Mouse (Mus musculus) stomach, embryonic 15.5 days (tissue): Measurements from ENCODE around the gene Map1b. TPM values are rescaled to one million over a fixed set of nuclear protein-coding genes. Genes with fewer than 3 reads are reported as not detected.

Experiments used
- ATAC-seq: fragments of 200-750 bp; cut with Nextera tagmentation; 2 replicates; pipeline ENCODE4 v1.8.0; 2017; ENCODE audit warnings: low read depth, moderate number of reproducible peaks, moderate TSS enrichment; ENCODE audit not compliant: insufficient read depth, low FRiP score
- H3K27ac ChIP-seq: fragments of 300-500 bp; sonication (generic); 2 replicates; pipeline ENCODE4 v1.5.1; 2015; ENCODE audit warnings: mild to moderate bottlenecking, inconsistent platforms
- H3K27me3 ChIP-seq: fragments of 300-500 bp; sonication (generic); replicated peaks from 2 replicates; pipeline ENCODE4 v1.6.1; 2015; ENCODE audit warnings: inconsistent platforms
- H3K36me3 ChIP-seq: fragments of 300-500 bp; sonication (generic); 2 replicates; pipeline ENCODE4 v1.6.1; 2015; ENCODE audit warnings: inconsistent platforms
- H3K4me1 ChIP-seq: fragments of 300-500 bp; sonication (generic); 2 replicates; pipeline ENCODE4 v1.6.1; 2015; ENCODE audit warnings: inconsistent platforms
- H3K4me2 ChIP-seq: fragments of 300-500 bp; sonication (generic); 2 replicates; pipeline ENCODE4 v1.6.1; 2015; ENCODE audit warnings: mild to moderate bottlenecking, inconsistent platforms
- H3K4me3 ChIP-seq: fragments of 300-500 bp; sonication (generic); replicated peaks from 2 replicates; pipeline ENCODE4 v1.5.1; 2015; ENCODE audit warnings: inconsistent platforms
- H3K9ac ChIP-seq: fragments of 300-500 bp; sonication (generic); 2 replicates; pipeline ENCODE4 v1.6.1; 2015; ENCODE audit warnings: inconsistent platforms
- H3K9me3 ChIP-seq: fragments of 300-500 bp; sonication (generic); 2 replicates; pipeline ENCODE4 v1.6.1; 2016; ENCODE audit warnings: inconsistent platforms
- WGBS: fragments of 180-500 bp; shearing (Covaris S2); methylation state at CpG from one replicate; pipeline ENCODE4 v1.1.7; 2015; 5-methylcytosine and 5-hydroxymethylcytosine counted together
- polyA plus RNA-seq: library from polyadenylated mRNA; unstranded; fragments of >200 nt; fragmentation: Nextera tagmentation; extraction: Ambion mirVana; gene quantifications from 2 replicates; pipeline ENCODE4 v1.2.1, GENCODE M21; 2015

Map1b gene
- polyA plus RNA-seq, 1 experiment from 2014 or later: 131 TPM

- Histone ChIP-seq H3K27ac (no peak overlapping the region), H3K4me2 (no peak overlapping the region), H3K27me3 (no peaks in the 10 kb centered on the region), H3K9me3 (no peaks in the 10 kb centered on the region), H3K4me1 (0 out of 2 replicates have a peak, but pooled peaks cover 2% of the 10 kb centered on the region), H3K36me3 (no peaks in the 10 kb centered on the region), H3K9ac (no peak overlapping the region), H3K4me3 (no peak overlapping the region)
- no peak for ATAC-seq
- WGBS: 69% methylated on average over 12 of the region's 12 CpGs
These were observed 34.5 kb upstream of the Map1b start for GRCm38 (mm10) chr13:99550679-99551369.

DNA sequence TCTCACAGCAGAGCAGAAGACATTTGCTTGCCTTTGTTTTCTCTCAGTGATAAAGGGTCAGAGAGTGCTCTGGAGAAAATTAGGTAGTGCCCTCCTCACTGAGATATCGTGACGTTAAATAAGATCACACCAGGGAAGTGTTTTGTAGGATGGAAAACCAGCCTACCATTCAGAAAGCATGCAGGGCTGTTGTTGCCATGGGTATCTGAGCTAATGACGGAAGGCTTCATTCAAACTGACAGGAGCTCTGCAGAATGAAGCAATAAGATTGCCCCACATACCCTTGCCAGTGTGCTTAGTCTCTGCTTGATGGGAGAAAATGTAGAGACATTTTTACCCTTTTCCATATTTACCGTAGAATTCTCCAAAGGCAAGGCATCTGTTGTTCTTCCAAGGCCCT is 33.7 kb upstream of the Map1b start:
- H3K4me1 ChIP-seq: 0 out of 2 replicates have a peak, but pooled peaks cover 2% of the 10 kb centered on the region
- H3K27me3 ChIP-seq: no peaks in the 10 kb centered on the region
- no peak overlapping the region for H3K4me2 ChIP-seq
- 73% methylated on average over 4 of the region's 4 CpGs for WGBS
- no peak for ATAC-seq
- no peaks in the 10 kb centered on the region for H3K9me3 ChIP-seq
- H3K4me3 ChIP-seq: no peak overlapping the region
- H3K27ac ChIP-seq: no peak overlapping the region
- H3K36me3 ChIP-seq: no peaks in the 10 kb centered on the region
- H3K9ac ChIP-seq: no peak overlapping the region

GRCm38 (mm10) chr13:99549584-99549983 is 33.2 kb upstream of the Map1b start:
- Histone ChIP-seq H3K36me3 (no peaks in the 10 kb centered on the region), H3K9me3 (no peaks in the 10 kb centered on the region), H3K4me3 (no peak overlapping the region), H3K4me2 (no peak overlapping the region), H3K27me3 (no peaks in the 10 kb centered on the region), H3K9ac (no peak overlapping the region), H3K4me1 (0 out of 2 replicates have a peak, but pooled peaks cover 2% of the 10 kb centered on the region), H3K27ac (no peak overlapping the region)
- WGBS: 30% methylated on average over 9 of the region's 9 CpGs
- ATAC-seq: no peak

- no peak overlapping the region for H3K4me2 ChIP-seq
- H3K4me3 ChIP-seq: no peak overlapping the region
- 59% methylated on average over 5 of the region's 5 CpGs for WGBS
- H3K4me1 ChIP-seq: 0 out of 2 replicates have a peak, but pooled peaks cover 2% of the 10 kb centered on the region
- no peak overlapping the region for H3K27ac ChIP-seq
- H3K9me3 ChIP-seq: no peaks in the 10 kb centered on the region
- H3K9ac ChIP-seq: no peak overlapping the region
- H3K27me3 ChIP-seq: no peaks in the 10 kb centered on the region
- ATAC-seq: no peak
- H3K36me3 ChIP-seq: no peaks in the 10 kb centered on the region
These were observed 30.5 kb upstream of the Map1b start for GRCm38 (mm10) chr13:99546832-99547231.

GRCm38 (mm10) chr13:99545201-99545600 is 28.9 kb upstream of the Map1b start:
- Histone ChIP-seq H3K9me3 (no peaks in the 10 kb centered on the region), H3K27ac (no peak overlapping the region), H3K4me2 (no peak overlapping the region), H3K9ac (no peak overlapping the region), H3K4me3 (no peak overlapping the region), H3K27me3 (no peaks in the 10 kb centered on the region), H3K36me3 (no peaks in the 10 kb centered on the region), H3K4me1 (0 out of 2 replicates have a peak, but pooled peaks cover 2% of the 10 kb centered on the region)
- WGBS: 61% methylated on average over 6 of the region's 6 CpGs
- no peak for ATAC-seq

DNA sequence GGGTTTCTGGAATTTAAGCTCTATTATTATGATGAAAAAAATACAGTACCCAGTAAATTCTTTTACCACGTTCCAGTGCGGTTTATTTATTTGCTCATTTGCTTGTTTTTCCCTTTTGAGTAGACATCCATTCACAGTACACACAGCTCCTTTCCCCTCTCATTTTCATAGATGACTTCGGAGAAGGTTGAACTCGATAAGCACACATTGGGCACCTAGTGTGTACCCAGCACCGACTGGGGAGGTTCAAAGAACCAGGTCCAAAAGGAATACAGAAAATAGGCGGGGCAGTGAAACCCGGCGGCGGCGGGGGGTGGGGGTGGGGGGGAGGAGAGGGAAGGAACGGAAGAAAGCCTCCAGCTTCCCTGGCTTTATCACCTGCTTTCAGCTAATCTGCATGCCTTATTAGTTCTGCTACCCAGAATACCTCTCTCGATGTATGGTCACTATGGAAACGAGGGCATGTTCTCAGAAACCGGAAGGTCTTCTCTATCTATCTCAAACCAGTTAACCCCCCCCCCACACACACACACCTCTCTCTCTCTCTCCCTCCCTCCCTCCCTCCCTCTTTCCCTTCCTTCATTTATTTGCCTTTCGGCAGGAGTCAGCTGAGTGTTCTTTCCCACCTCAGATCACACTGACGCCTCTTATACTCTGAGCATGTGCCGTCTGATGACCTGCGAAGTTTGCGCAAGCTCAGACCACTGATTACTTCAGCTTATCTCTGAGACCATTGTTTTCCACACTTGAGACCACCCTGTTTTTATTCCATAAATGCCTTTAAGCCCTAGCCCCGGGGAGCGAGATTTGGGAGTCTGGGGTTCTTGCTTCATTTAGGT is 25.3 kb upstream of the Map1b start:
- 30% methylated on average over 18 of the region's 21 CpGs for WGBS
- no peak overlapping the region for H3K4me3 ChIP-seq
- H3K36me3 ChIP-seq: no peaks in the 10 kb centered on the region
- H3K9ac ChIP-seq: no peak overlapping the region
- no peaks in the 10 kb centered on the region for H3K27me3 ChIP-seq
- peak overlapping the region; percentile 30; the same call in 1 of the 2 replicates for H3K4me2 ChIP-seq
- H3K27ac ChIP-seq: no peak overlapping the region
- H3K4me1 ChIP-seq: no peaks in the 10 kb centered on the region
- ATAC-seq: peak; percentile 65; the same call in 1 of the 2 replicates
- no peaks in the 10 kb centered on the region for H3K9me3 ChIP-seq

DNA sequence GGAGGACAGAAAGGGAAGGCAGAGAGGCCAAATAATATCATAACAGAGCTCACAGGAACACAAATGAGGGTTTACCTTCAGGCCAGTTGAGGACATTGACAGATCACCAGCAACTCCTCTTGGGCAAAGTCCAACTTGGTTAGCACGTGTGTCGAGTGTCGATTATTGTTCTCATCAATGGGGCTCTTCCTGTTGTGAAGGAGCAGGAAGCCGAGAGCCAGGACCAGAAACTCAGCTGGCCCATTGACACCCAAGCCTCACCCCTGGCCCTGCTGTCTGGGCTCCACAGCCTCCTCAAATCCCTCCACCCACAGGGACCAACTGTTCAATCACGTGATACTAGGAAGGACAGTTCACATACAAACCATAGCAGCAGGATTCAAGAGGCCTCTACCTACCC is 22.9 kb upstream of the Map1b start:
- Histone ChIP-seq H3K27ac (no peak overlapping the region), H3K4me1 (no peaks in the 10 kb centered on the region), H3K4me2 (no peak overlapping the region), H3K27me3 (no peaks in the 10 kb centered on the region), H3K9me3 (no peaks in the 10 kb centered on the region), H3K9ac (no peak overlapping the region), H3K36me3 (no peaks in the 10 kb centered on the region), H3K4me3 (no peak overlapping the region)
- ATAC-seq: no peak
- 56% methylated on average over 5 of the region's 5 CpGs for WGBS

- no peaks in the 10 kb centered on the region for H3K36me3 ChIP-seq
- no peaks in the 10 kb centered on the region for H3K4me1 ChIP-seq
- no peak overlapping the region for H3K27ac ChIP-seq
- H3K4me3 ChIP-seq: no peak overlapping the region
- no peak for ATAC-seq
- no peaks in the 10 kb centered on the region for H3K9me3 ChIP-seq
- no peak overlapping the region for H3K9ac ChIP-seq
- 92% methylated on average over 11 of the region's 11 CpGs for WGBS
- no peak overlapping the region for H3K4me2 ChIP-seq
- no peaks in the 10 kb centered on the region for H3K27me3 ChIP-seq
These were observed 22.5 kb upstream of the Map1b start for GRCm38 (mm10) chr13:99538851-99539250.

DNA sequence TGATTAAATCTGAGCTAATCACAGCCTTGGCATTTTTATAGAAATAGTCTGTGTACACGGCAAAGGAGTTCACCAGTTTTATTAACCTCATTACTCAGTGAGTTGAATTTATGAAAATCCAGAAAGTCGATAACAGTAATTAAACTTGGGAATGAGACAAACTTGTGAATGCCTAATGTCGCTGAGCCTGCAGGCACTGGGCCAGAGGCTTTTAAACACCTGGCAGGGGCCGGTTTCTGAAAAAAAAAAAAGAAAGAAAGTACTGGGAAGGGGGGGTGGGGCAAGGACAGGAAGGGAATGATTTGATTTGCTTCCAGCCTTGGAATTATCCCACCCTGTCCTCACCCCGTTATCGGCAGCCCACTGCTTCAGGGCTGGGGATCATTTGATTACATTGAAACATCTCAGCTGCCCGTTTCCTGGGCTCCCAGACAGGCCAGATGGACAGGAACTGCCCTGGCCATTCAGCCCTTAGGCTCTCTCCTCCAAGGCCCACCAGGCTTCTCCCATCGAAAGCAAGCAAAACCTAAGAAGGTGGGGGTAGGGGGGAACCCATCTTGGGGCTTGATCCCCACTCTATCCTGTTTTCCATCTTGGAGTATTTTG is 21.7 kb upstream of the Map1b start:
- H3K36me3 ChIP-seq: no peaks in the 10 kb centered on the region
- WGBS: 19% methylated on average over 8 of the region's 8 CpGs
- no peak overlapping the region for H3K9ac ChIP-seq
- no peak overlapping the region for H3K27ac ChIP-seq
- ATAC-seq: no peak
- H3K4me3 ChIP-seq: no peak overlapping the region
- no peak overlapping the region for H3K4me2 ChIP-seq
- H3K4me1 ChIP-seq: no peaks in the 10 kb centered on the region
- H3K9me3 ChIP-seq: no peaks in the 10 kb centered on the region
- H3K27me3 ChIP-seq: no peaks in the 10 kb centered on the region

DNA sequence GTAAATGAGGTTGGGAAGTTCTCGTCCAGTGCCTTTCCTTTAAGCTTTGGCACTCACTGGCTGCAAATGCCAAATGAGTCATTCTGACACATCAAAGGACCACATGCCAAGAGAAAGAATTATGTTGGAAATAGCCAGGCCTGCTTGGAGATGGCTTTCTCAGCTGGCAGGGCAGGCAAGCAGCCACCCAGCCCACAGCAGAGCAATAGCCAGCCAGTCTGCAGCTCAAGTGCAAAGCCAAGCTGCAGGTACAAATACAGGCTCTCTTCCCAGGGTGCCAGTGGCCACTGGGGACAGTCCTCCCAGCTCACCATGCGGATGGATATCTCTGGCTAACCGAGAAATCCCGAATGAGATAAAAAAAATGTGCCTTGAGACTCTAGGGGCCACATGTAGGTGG is 12.1 kb upstream of the Map1b start:
- H3K9me3 ChIP-seq: no peaks in the 10 kb centered on the region
- ATAC-seq: no peak
- H3K4me1 ChIP-seq: no peaks in the 10 kb centered on the region; the same call in 1 of the 2 replicates
- no peaks in the 10 kb centered on the region for H3K27me3 ChIP-seq
- H3K4me2 ChIP-seq: no peak overlapping the region
- no peak overlapping the region for H3K9ac ChIP-seq
- H3K4me3 ChIP-seq: no peak overlapping the region
- WGBS: 64% methylated on average over 4 of the region's 4 CpGs
- no peak overlapping the region for H3K27ac ChIP-seq
- no peaks in the 10 kb centered on the region for H3K36me3 ChIP-seq

- no peak for ATAC-seq
These were observed 11.6 kb upstream of the Map1b start for GRCm38 (mm10) chr13:99527936-99528335.

DNA sequence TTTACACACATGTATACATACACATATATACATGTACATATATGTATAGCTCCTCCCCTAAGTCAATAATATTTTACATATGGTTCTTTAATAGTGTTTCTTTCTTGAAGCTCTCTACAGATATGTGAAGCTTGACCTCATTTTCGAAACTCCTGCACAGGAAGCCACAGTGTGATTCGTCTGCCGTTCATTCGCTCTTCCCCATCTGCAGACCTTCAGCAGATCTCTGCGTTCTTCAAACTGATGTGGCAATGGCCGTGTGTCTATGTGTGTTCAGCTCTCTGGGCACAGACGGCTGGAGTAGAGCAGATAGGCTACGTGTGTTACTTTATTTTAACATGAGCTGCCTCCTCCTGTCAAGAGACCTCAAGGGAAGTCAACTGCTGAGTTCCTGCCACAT is 9.2 kb upstream of the Map1b start:
- Histone ChIP-seq H3K4me2 (no peak overlapping the region), H3K36me3 (no peaks in the 10 kb centered on the region), H3K4me1 (no peaks in the 10 kb centered on the region; the same call in 1 of the 2 replicates), H3K4me3 (no peak overlapping the region), H3K9ac (no peak overlapping the region), H3K27ac (no peak overlapping the region), H3K27me3 (no peaks in the 10 kb centered on the region), H3K9me3 (no peaks in the 10 kb centered on the region)
- ATAC-seq: no peak
- WGBS: 73% methylated on average over 8 of the region's 8 CpGs

More at GRCm38 (mm10) chr13:99527936-99528335, 11.6 kb upstream of the Map1b start:
- no peaks in the 10 kb centered on the region; the same call in 1 of the 2 replicates for H3K4me1 ChIP-seq
- no peak overlapping the region for H3K4me2 ChIP-seq
- no peaks in the 10 kb centered on the region for H3K9me3 ChIP-seq
- no peak overlapping the region for H3K4me3 ChIP-seq
- no peaks in the 10 kb centered on the region for H3K27me3 ChIP-seq
- no peak overlapping the region for H3K9ac ChIP-seq
- no peaks in the 10 kb centered on the region for H3K36me3 ChIP-seq
- no peak overlapping the region for H3K27ac ChIP-seq
